Mouse (Mus musculus) CH12.LX (cell line): ENCODE data around the gene Snx32.

Experiments used
- CTCF ChIP-seq, 2 experiments: IDR thresholded peaks in 1 of 2; conservative IDR thresholded peaks in 1 of 2; 2 replicates each; pipeline ENCODE4 v1.5.1; 2011 to 2012; ENCODE audit warnings: low read depth in 2 of 2, low read length in 2 of 2, improper control_type of control experiment in 1 of 2, inconsistent platforms in 1 of 2, mild to moderate bottlenecking in 1 of 2, moderate library complexity in 1 of 2
- EP300 ChIP-seq: IDR thresholded peaks from 2 replicates; pipeline ENCODE4 v1.6.1; 2011; ENCODE audit warnings: low read length, improper control_type of control experiment
- HCFC1 ChIP-seq: IDR thresholded peaks from 2 replicates; pipeline ENCODE4 v1.6.1; 2012; ENCODE audit warnings: low read depth, mild to moderate bottlenecking, inconsistent platforms, low read length, improper control_type of control experiment
- MEF2A ChIP-seq: IDR thresholded peaks from 2 replicates; pipeline ENCODE4 v1.6.1; 2014; ENCODE audit warnings: low read depth, mild to moderate bottlenecking, inconsistent platforms, low read length, improper control_type of control experiment, borderline replicate concordance
- POLR2A ChIP-seq: IDR thresholded peaks from 2 replicates; pipeline ENCODE4 v1.6.1; 2011; ENCODE audit warnings: low read depth, mild to moderate bottlenecking, improper control_type of control experiment, low read length
- POLR2AphosphoS2 ChIP-seq: IDR thresholded peaks from 2 replicates; pipeline ENCODE4 v1.6.1; 2011; ENCODE audit warnings: low read depth, low read length, improper control_type of control experiment
- RCOR1 ChIP-seq: conservative IDR thresholded peaks from 2 replicates; pipeline ENCODE4 v1.6.1; 2012; ENCODE audit warnings: low read depth, mild to moderate bottlenecking, inconsistent platforms, low read length, improper control_type of control experiment
- TCF12 ChIP-seq: IDR thresholded peaks from 2 replicates; pipeline ENCODE4 v1.6.1; 2014; ENCODE audit warnings: low read depth, mild to moderate bottlenecking, inconsistent platforms, low read length, improper control_type of control experiment
- UBTF ChIP-seq: IDR thresholded peaks from 2 replicates; pipeline ENCODE4 v1.6.1; 2012; ENCODE audit warnings: low read depth, mild to moderate bottlenecking, inconsistent platforms, low read length, improper control_type of control experiment, moderate library complexity
- USF1 ChIP-seq: IDR thresholded peaks from 2 replicates; pipeline ENCODE4 v1.6.1; 2014; ENCODE audit warnings: low read depth, mild to moderate bottlenecking, inconsistent platforms, low read length, improper control_type of control experiment
- ZKSCAN1 ChIP-seq: IDR thresholded peaks from 2 replicates; pipeline ENCODE4 v1.6.1; 2012; ENCODE audit warnings: low read depth, inconsistent platforms, low read length, improper control_type of control experiment, borderline replicate concordance
- ZNF384 ChIP-seq: IDR thresholded peaks from 2 replicates; pipeline ENCODE4 v1.6.1; 2012; ENCODE audit warnings: low read depth, low read length, improper control_type of control experiment, inconsistent platforms

DNA sequence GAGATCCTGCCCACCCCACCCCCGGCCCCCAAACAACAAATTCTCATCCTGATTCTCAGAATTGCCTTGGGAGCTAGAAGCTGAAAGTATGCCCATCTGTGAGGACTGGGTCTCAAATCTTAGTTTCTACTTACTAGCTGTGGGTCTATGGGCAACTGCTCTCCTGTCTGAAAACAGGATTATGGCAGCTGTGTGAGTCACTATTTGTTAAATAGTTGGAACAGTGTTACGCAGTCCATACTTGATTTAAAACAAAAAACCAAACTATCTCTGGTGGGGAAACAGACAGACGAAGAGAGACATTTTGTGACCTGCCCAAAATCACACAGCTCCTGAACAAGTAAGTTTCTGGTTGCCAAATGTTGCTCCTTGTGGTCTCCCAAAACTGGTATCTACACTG, 60.7 kb downstream of the Snx32 start:
- TF ChIP-seq POLR2AphosphoS2 (no peak), HCFC1 (no peak), TCF12 (no peak), MEF2A (no peak), ZKSCAN1 (no peak), CTCF (conservative IDR thresholded peaks at IDR 0.05 in 1 of 2, IDR thresholded peaks at IDR 0.05 in 1 of 2; ENCODE audit: low read depth in 2 of 2, low read length in 2 of 2) (no peak), USF1 (no peak), EP300 (no peak), RCOR1 (no peak), UBTF (no peak), POLR2A (no peak), ZNF384 (no peak)
